Mouse (Mus musculus) regulatory T cell (primary cell): Measurements from ENCODE around the gene Zbtb16.

Experiments used
- in situ Hi-C: fragments of 300-600 bp; cut with MboI, MseI; formaldehyde crosslinking; loops from one replicate; pipeline ENCODE4 v1.15.1; 2025; ENCODE audit warnings: high pct_unique_total_duplicates

Zbtb16 gene

DNA sequence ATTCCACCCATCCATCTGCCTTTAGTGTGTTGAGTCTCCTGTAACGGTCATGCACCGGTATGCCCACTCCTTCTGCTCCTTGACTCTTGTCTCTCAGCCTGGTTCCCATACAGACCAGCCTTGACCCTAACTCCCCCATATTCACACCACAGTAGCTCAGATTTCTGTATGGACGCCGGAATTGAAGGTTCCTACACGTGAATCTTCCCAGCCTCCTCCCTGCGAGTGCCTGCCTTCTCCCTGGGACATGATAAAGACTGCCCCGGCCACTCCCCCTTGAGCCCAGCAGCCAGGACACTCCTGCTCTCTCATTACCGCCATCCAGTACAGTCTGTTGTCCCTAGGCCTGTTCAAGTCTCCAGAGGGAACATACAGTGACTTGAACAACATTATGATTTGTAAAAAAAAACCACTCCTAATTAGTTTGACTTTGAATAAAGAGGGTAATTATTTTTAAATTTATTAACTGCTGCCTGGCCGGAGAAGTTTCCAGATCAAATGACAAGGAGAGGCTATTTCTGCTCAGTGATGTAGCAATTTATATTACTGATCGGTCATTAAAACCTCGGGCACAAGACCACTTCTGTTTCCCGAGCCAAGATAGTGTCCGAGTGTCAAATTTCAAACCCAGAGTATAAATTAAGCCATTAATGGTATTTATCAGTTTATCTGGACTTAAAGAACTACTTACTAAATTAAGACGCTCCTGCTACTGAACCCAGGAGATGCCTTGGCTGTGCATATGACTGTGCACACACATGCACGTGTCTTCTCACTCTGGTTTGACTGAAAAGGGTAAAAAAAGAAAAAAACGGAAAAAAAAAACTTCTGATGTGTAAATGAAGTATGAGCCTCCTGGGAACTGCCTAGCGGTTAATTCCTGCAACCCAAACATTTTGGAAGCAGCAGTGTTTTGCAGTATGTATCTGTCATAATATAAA, 125.4 kb downstream of the Zbtb16 start:
- in situ Hi-C loops: no loop called here

DNA sequence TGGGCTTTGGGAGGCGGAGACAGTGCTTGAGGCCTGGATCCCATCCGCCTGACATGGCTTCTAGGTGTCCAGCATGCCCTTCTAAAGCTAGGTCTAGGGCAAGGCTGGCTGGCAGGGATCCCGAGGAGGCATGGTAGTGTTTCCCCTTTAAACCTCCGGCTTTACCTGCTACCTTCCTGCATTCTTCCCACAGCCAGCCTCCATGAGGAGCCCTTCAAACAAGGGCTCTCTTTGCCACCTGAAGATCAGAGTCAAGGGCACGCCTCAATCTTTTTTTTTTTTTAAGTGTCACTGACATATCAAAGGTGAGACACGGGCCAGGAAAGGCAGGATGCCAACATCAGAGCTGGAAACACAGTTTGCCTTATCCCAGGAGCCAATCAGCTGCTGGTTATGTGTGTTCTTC, 128.2 kb downstream of the Zbtb16 start:
- in situ Hi-C loops: no loop called here

DNA sequence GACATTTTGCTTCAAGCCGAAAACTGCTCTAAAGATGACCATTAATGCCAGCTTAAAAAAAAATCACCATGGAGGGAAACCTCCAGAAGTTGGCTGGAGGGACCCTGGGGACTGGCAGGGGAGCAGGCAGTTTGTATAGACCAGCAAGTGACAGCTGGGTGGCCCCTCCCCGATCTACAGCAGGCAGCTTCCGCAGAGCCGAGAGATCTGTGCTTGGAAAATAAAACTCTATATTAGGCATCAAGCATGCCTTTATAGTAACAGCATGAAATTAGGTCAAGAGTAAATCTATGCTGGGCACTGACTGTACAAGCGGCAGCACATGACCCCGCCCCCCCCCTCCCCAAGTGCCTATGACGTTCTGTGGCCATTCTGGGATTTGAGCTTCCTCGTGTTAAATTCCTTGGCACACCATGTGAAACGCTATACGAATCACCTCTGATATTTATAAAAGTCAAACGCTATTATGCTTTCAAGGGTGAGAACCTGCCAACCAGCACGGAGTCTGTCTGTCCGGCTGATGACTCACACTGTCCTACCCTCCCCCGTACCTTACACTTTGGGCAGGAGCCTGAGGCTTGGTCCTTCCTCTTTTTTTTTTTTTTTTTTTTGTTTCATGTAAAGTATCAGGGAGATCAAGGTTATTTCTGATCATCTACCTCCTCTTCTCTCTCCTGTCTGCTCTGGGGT, 128.7 kb downstream of the Zbtb16 start:
- in situ Hi-C loops: no loop called here

DNA sequence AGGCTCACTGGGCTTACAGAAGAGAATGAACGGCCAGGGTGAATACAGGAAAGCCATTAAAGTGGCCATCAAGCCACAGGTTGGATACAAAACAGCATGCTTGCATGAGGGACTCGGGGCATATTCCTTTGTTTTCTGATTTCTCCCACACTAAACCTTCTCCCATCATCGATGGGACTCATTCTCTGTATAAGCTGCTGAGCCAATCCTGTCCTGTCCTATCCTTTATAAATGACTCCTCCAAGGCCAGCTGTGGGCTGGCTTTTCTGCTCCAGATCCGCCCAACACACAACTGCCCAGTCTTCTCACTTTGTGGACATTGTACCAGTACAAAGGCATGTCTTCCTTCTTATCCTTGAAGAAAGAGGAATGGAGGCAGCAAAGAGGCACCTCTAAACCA, 134.7 kb downstream of the Zbtb16 start:
- in situ Hi-C loops: no loop called here

DNA sequence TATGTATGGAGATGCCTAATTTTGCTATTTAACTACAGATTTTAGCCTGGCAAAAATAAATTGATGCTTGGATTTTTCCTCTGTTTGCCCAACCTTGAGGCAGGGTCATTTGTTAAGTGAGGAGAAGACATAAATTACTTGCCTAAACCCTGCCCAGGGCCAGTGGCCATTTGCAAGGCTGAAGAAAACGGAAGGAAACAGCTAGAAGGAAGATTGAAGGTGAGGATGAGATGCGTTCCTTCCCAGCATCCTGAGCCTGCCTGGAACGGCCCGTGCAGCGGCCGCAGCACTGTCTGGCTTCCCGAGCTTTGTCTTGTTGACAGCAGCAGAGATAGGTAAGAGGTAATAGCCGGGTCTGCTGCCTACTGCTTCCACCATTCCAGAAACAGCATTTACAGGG, 135.2 kb downstream of the Zbtb16 start:
- in situ Hi-C loops: no loop called here

DNA sequence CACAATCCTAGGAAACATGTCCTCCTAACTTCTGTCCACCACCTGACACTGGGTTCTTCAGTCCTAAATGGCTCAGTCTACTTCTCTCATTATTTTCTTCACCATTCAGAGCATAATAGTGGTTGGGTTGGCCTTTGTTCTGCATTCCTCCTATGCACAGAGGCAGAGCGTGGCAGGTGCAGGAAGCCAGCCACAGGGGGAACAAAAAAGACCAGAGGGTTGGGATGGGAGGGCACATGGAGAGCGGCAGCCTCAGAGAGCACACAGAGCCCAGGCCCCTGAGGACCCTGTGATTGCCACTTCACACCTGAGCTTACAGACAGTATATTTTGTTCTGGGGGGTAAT, 138.6 kb downstream of the Zbtb16 start:
- in situ Hi-C loops: no loop called here

DNA sequence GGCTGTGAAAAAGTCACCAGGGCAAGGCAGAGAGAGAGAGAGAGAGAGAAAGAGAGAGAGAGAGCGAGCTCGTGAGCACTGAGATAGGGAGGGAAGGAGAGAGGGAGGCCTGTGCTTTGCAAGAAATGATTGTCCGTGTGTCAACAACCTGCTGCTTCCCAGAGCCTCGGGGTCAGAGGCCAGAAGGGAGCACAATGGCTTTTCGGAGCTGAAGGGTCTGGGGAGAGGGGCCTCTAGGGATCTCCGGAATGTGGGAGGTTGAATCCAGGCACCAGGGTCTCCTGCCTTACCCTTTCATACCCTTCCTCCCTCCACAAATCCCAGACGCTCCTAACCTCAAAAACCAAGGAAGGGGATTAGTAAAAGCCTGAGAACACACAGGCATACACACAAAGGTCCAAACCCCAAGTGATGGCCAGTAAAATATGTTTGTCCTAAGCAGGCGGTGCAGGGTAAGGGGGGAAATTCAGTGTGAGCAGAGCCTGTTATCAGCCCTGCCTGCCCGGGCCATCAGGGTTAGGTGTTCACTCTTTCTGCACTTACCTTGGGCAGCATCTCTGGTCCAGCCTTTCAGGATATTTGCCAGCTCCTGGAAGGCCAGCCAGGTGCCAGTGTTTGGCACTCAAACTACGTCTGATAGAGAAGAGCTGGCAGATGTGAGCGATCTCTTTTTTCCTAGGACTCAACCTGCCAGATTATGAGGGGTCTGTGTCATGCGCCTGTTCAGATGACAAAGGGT, 139.1 kb downstream of the Zbtb16 start:
- in situ Hi-C loops: no loop called here

DNA sequence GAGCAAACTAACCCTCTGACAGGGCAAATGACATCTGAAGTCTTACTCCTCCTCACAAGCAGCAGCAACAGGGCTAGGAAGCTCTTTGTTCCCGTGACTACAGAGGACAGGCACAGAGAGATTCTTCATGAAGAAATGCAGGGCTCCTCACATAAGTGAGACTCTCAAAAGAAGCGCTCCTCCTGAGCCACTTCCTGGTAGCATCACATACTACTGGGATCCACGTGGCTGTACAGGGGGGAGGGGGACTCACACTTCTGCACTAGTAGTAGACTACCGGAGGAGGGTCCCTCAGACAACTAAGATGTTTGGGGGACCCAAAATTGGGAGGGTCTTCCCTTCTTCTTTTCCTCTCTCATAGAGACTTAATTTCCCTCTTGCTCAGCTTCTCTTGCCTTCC, 139.7 kb downstream of the Zbtb16 start:
- in situ Hi-C loops: no loop called here

DNA sequence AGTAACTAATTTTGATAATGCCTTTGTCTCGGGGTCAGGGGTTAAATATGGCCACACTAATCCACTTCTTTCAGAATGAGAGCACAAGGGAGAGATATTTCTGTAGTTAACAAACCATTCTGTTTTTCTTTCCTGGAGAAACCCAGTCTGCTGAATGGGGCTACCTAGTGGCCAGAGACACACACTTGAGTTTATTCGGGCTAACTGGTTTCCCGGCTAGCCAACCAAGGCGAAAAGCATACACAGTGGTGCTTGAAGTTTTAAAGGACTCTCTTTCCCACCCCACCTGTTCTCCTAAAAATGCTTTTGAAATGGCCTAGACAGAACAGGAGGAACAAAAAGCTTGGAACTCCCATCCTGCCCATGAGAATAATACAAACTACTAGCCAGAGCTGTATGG, 140.2 kb downstream of the Zbtb16 start:
- in situ Hi-C loops: no loop called here

DNA sequence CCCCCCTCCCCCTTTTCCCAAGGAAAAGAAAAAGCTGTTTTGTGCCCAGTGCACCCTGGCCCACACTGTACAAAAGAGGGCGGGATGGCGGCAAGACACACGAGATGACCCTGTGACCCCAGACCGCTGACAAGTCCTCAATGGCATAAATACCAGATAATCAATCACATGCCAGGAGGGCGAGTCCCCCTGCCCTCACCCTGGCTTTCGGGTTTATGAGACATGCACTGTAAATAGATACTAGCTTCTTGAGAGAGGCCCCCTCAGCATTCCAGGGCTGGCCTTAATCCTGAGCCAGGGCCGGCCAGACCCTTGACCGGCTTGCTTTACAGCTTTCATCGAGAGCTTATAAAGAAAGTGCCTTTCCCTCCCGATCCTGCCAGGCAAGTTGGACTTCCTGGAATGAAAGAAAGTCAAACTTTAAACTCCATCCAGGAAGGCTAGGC, 141.4 kb downstream of the Zbtb16 start:
- in situ Hi-C loops: no loop called here

DNA sequence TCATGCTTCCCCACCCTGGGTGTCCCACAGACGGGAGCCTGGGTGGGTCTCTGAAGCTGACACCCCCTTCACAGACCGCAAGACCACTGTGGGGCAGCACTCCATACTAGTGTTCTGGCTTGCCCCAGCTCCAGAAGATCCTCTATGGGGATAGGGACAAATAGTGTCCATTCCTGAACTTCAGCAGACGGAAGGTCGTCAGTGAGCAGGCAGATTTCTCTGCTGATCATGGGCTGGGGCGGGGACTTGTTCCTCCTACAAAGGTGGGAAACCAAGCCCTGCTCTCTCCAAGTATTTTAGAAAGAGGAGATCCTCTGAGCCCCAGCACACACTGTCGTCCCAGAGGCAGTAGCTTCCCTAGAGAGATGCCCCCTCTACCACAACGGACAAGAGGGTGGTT, 142.3 kb downstream of the Zbtb16 start:
- in situ Hi-C loops: no loop called here

DNA sequence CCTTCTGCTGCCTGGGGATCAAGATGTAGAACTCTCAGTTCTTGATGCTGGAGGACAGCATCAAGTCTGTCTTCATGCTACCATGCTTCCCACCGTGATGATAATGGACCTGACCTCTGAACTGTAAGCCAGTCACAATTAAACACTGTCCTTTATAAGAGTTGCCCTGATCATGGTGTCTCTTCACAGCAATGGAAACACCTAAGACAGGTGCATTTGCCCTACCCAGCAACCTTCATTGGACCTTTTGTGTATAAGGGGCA, 146.4 kb downstream of the Zbtb16 start:
- in situ Hi-C loops: no loop called here

DNA sequence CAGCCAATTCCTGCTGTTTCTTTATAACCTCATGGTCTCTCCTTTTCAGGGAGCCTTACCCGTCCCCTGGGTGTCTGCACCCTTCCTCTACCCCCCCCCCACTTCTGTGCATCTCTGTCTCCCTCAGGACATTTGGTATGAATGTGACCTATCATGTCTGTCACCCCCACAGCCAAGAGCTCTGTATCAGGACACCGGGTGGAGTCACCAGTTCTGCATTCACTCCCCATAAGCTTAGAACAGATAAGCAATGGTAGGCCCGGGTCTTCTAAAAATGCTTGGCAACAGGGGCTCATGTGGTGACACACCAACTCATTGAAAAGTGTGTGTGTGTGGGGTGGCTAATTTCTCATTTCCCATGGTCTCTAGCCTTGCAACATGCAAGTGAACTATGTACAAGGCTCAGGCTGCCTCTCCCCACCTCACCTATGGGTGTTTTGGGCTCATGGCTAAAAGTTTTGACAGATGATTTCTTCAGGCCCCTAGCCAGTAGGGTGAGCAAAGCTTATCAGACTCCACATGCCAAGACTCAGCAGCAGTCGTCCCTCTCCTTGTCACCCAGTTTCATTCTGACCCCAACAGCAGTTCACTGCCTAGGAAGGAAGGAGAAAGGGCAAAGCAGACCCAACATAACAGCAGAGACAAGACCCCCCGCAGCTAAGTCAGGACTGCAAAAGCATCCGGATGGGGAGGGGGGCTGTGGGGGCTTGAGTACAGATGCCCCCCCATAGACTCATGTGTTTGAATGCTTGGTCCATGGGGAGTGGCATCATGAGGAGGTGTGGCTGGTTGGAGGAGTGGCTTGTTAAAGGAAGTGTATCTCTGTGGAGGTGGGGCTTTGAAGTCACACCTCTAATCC, 146.9 kb downstream of the Zbtb16 start:
- in situ Hi-C loops: no loop called here

DNA sequence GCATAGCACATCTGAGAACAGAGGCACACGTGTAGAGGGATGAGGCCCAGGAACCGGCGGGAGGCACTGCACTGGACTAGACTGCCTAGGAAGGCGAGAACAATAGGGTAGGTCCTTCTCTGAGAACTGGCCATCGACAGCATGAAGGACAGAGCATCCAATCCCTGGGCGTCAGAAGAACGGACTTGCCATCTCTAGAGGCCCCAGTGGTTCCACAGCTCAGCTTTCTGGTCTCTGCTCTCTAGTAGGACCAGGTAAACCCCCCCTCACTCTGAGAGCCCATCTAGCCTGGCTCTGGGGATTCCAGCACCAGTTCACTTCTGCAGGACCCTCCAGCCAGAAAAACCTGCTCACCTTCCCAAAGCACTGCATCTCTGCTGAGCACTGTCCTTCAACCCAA, 148.1 kb downstream of the Zbtb16 start:
- in situ Hi-C loops: no loop called here

DNA sequence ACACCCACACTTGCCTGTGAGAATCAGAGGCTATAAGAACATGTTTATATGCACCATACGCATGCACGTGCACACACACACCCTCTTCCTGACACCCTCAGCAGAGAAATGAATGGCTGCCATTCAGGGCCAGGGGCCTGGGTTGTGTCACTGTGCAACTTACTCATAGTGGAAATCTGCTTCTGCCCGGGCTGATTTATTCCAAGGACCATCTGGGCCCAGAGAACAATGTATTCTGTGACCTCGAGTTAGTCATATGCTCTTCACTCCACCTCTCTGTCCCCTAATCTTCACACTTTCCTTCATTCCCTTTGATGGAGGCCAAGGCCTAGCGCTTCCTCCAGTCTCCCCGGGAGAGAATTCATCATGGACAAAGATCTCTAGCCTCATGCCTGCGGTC, 150.3 kb downstream of the Zbtb16 start:
- in situ Hi-C loops: no loop called here

DNA sequence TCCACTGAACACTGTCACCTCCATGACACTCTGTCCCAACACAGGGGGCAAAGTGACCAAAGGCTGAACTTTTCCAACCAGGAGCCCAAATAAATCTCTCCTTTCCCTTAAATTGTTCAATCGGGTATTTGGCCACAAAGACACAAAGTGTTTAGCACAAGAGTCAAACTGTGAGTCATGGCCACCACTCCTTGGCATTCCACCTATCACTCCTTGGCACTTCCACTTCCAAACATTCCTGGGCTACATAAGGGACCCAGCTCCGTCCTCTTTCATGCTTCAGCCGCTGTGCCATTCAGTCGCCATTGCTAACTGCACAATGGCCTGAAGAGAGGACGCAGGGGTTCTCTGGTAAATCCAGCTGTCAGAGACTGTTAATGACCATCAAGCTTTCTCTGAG, 151.9 kb downstream of the Zbtb16 start:
- in situ Hi-C loops: no loop called here

DNA sequence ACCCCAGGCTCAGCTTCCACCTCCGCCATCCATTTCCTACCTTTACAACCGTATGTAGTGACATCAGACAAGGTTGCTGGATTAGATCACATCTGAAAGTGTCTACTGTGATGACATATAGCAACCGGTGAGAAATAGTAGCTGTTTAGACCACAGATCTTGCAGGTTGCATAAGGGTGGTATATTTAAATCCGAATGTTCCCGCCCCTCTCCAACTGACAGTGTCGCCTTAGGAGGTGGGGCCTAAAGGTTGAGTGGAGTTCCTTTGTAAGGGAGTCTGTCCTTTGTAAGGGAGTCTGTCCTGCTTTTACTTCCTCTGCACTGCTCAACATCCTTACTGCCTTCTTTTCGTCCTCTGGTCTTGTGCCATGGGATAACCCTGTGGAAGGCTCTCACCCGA, 154.8 kb downstream of the Zbtb16 start:
- in situ Hi-C loops: no loop called here

DNA sequence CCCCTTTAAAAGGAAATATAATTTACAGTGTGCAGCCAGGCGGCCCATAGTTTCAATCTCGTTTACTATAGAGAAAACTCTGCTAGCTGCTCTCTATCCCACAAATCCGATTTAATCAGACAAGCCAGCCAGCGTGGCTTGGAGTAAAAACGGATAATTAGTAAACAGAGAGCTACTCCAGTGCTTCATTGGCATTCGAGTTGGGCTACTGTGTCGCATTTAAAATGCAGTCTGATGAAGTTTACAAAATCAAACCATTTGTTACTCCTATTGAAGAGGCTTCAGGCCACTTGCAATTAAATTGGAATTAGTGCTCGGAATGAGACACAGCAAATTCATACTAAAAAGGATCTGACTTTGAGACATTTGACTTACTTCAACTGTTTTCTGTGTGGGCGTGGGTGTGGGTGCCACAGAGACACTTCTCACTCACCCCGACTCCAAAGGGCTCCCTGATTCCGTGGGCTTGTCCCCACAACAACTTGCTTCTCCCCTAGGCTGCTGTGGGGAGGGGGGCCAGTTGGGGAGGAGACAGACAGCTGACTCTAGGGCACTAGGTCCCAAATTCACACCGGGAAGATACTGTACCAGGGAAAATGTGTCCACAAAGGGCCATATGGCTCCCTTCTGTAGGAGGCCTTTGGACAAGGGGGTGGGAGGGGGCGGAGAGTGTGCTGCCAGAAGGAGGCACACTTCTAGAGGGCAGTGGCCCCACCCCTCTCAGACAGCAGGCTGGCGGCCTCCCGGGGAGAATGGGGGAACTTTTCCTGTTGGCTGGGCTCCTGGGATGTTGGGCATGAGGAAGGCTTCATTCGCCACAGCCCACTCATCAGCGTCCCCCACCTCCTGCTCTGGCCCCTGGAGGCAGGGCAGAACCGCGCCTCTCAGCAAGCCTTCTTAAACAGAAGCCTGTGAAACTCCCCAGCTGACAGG, 157.3 kb downstream of the Zbtb16 start:
- in situ Hi-C loops: no loop called here

DNA sequence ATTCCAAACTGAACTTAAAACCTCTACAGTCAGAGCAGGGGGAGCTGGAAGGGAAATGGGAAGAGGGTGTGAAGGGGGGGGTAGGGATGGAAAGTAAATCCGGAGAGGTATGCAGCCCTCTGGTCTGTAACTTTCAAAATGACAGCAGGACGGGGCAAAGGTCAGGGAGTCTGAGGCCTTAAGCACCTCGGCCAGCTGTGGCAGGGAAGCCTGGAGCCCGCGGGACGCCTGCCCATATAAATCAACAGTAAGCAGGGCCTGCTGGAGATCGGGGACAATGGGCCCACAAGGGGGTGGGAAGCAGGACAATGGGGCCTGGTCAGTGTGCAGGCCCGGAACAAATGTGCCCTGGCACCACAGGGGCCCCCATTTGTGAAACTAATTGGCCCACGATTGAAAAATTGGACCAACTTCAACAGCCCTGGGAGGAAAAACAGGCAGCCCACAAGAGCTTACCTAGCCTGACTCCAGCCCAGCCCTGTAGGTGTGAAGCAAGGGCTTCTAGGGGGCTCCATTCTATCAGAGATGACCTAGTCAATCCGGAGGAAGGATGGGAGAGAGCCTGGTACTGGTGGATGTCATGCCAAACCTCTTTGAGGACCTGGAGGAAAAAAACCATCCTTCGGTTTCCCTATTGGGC, 160.8 kb downstream of the Zbtb16 start:
- in situ Hi-C loops: no loop called here

DNA sequence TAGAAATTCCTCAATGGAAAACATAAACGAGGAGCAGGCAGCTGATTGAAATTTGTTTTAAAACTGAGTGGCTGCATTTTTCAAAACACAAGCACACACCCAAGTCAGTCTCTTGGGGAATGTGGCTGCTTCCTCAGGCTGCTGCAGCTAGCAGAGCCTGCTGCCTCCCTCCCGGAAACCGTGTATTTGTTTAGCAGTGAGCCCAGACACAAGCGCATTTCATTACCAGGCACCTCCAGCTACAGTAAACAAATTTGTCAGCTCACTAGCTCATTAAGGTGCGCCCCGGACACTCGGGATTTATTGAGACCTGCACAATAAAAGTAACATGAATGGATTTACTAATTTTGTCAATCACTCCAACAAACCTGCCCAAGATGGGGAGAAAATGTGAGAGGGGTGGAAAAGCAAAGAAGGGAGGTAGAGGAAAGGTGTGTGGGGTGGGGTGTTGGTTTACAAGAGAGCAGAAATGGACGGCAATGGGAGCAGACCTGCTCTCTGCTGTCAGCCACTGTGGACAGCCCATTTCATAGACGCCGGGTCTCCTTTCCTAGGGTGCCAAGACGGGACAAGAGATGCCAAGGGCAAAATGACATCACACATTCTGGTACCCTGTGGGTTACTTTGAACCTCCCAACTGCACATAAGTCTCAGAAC, 161.5 kb downstream of the Zbtb16 start:
- in situ Hi-C loops: no loop called here
